Mouse (Mus musculus): Measurements from ENCODE around the gene Tyrobp.

The Tyrobp gene

GRCm38 (mm10) chr7:30423071-30423641 lies 9.6 kb downstream of the Tyrobp start:
- DNase-seq (ENCODE audit: low spot score in 2 of 2), result no peak

- no peak for DNase-seq (ENCODE audit: low spot score in 2 of 2)
Measured at GRCm38 (mm10) chr7:30429327-30429726, 15.8 kb downstream of the Tyrobp start.

- DNase-seq (ENCODE audit: low spot score in 2 of 2), result no peak
Measured at GRCm38 (mm10) chr7:30430191-30430590, 16.6 kb downstream of the Tyrobp start.

- peak in 1 of 2 experiments; percentile 55 for DNase-seq (ENCODE audit: low spot score in 2 of 2)
Measured at GRCm38 (mm10) chr7:30431793-30432192, 18.2 kb downstream of the Tyrobp start.

GRCm38 (mm10) chr7:30434238-30434637 lies 20.7 kb downstream of the Tyrobp start:
- no peak for DNase-seq (ENCODE audit: low spot score in 2 of 2)

GRCm38 (mm10) chr7:30434701-30435100 lies 21.1 kb downstream of the Tyrobp start:
- DNase-seq (ENCODE audit: low spot score in 2 of 2), result no peak

- no peak for DNase-seq (ENCODE audit: low spot score in 2 of 2)
Measured at GRCm38 (mm10) chr7:30435156-30435555, 21.6 kb downstream of the Tyrobp start.

- no peak for DNase-seq (ENCODE audit: low spot score in 2 of 2)
Measured at GRCm38 (mm10) chr7:30436879-30437278, 23.3 kb downstream of the Tyrobp start.

GRCm38 (mm10) chr7:30439734-30440133 lies 26.2 kb downstream of the Tyrobp start:
- DNase-seq (ENCODE audit: low spot score in 2 of 2), result no peak

- peak in 1 of 2 experiments; percentile 37 for DNase-seq (ENCODE audit: low spot score in 2 of 2)
Measured at GRCm38 (mm10) chr7:30440697-30441096, 27.1 kb downstream of the Tyrobp start.

GRCm38 (mm10) chr7:30443696-30444095 lies 30.1 kb downstream of the Tyrobp start:
- DNase-seq (ENCODE audit: low spot score in 2 of 2), result no peak

- DNase-seq (ENCODE audit: low spot score in 2 of 2), result no peak
Measured at GRCm38 (mm10) chr7:30444154-30444970, 30.8 kb downstream of the Tyrobp start.

- DNase-seq (ENCODE audit: low spot score in 2 of 2), result no peak
Measured at GRCm38 (mm10) chr7:30444971-30445751, 31.6 kb downstream of the Tyrobp start, which contains the start of gene Aplp1. Gene Aplp1 (minus strand): TSS chr7:30445535.

- DNase-seq (ENCODE audit: low spot score in 2 of 2), result no peak
Measured at GRCm38 (mm10) chr7:30450241-30450640, 36.7 kb downstream of the Tyrobp start.

- no peak for DNase-seq (ENCODE audit: low spot score in 2 of 2)
Measured at GRCm38 (mm10) chr7:30453327-30453726, 39.8 kb downstream of the Tyrobp start.

- DNase-seq (ENCODE audit: low spot score in 2 of 2), result peak in 1 of 2 experiments; percentile 35
Measured at GRCm38 (mm10) chr7:30453766-30454165, 40.2 kb downstream of the Tyrobp start.

GRCm38 (mm10) chr7:30454259-30454658 lies 40.7 kb downstream of the Tyrobp start:
- no peak for DNase-seq (ENCODE audit: low spot score in 2 of 2)

GRCm38 (mm10) chr7:30456487-30456886 lies 42.9 kb downstream of the Tyrobp start:
- no peak for DNase-seq (ENCODE audit: low spot score in 2 of 2)

GRCm38 (mm10) chr7:30456911-30457628 lies 43.5 kb downstream of the Tyrobp start:
- no peak for DNase-seq (ENCODE audit: low spot score in 2 of 2)

GRCm38 (mm10) chr7:30457629-30458330 lies 44.2 kb downstream of the Tyrobp start, which contains the start of the genes Kirrel2 and Nphs1:
Gene Kirrel2 (minus strand): TSS chr7:30457690.
Gene Nphs1 (plus strand): TSS chr7:30458315.
- no peak for DNase-seq (ENCODE audit: low spot score in 2 of 2)

- DNase-seq (ENCODE audit: low spot score in 2 of 2), result no peak
Measured at GRCm38 (mm10) chr7:30459484-30459883, 45.9 kb downstream of the Tyrobp start.

Data from spleen, postnatal 14 days (tissue).